Mouse (Mus musculus): ENCODE measurements at regions not wholly inside any gene's neighbourhood (a gene's known extent, or its start where the extent isn't known, plus 50 kb on each side); places are given as distances from the start of the nearest gene placed in this dataset.

DNA sequence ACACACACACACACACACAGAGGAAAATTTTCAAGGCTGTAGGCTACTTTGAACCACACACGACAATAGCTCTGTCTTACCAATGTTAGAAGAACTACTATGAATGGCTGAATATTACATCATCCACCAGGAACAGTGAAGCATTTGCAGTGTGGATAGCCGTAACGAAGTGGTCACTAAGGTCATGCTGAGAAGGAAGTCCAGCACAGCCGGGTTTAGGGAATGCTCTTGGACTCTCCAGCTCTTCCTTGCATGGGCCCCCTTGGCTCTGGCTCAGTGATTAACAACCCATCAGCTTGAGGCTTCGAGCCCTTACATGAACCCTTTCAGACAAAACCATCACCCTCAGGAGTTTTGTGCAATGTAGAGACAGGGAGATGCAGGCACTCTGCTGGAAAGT lies 245.3 kb downstream of the Adamts20 start:
- no peak for DNase-seq
- no peak for TF ChIP-seq POLR2A (IDR thresholded peaks at IDR 0.05; ENCODE audit: control insufficient read depth, extremely low read depth, insufficient read depth, low read length, poor library complexity)
- no peak for TF ChIP-seq CTCF (IDR thresholded peaks at IDR 0.05; ENCODE audit: borderline replicate concordance, control insufficient read depth, extremely low read depth, insufficient read depth, low read length, poor library complexity)
- Histone ChIP-seq H3K4me1 (replicated peaks; ENCODE audit: control insufficient read depth, insufficient read depth, low read length) (peaks cover 18% of the 10 kb centered on the region), H3K27me3 (ENCODE audit: control insufficient read depth, insufficient read depth, low read length) (no peaks in the 10 kb centered on the region), H3K36me3 (ENCODE audit: control insufficient read depth, insufficient read depth, low read length) (no peaks in the 10 kb centered on the region), H3K27ac (ENCODE audit: control insufficient read depth, insufficient read depth, low read length) (no peak overlapping the region), H3K4me3 (ENCODE audit: control insufficient read depth, insufficient read depth, low read length) (no peak overlapping the region)
- WGBS = 93% methylated on average over 5 of the region's 5 CpGs

DNA sequence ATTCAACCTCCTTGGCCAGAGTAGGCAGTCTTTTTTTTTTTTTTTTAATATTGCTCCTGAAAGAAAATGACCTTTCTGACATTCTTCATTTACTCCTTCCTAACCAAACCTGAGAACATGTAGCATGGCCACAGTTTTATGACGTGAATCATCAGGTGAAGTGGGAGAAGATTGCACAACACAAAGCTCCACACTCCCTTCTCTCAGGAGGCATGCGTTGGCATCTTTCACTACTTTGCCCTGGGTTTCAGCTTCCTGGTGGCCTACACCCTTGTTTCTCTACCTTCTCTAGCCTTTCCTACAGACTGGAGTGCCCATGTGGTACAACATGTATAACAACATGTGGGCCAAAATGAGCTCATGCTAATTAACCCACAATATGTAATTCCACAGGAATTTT lies 248.5 kb downstream of the Adamts20 start:
- H3K4me3 ChIP-seq (ENCODE audit: control insufficient read depth, insufficient read depth, low read length) = no peak overlapping the region
- H3K27ac ChIP-seq (ENCODE audit: control insufficient read depth, insufficient read depth, low read length) = no peak overlapping the region
- no peak for DNase-seq
- WGBS = 96% methylated on average over 2 of the region's 2 CpGs
- no peaks in the 10 kb centered on the region for H3K36me3 ChIP-seq (ENCODE audit: control insufficient read depth, insufficient read depth, low read length)
- no peak for TF ChIP-seq POLR2A (IDR thresholded peaks at IDR 0.05; ENCODE audit: control insufficient read depth, extremely low read depth, insufficient read depth, low read length, poor library complexity)
- no peak for TF ChIP-seq CTCF (IDR thresholded peaks at IDR 0.05; ENCODE audit: borderline replicate concordance, control insufficient read depth, extremely low read depth, insufficient read depth, low read length, poor library complexity)
- peaks cover 9% of the 10 kb centered on the region for H3K4me1 ChIP-seq (replicated peaks; ENCODE audit: control insufficient read depth, insufficient read depth, low read length)
- H3K27me3 ChIP-seq (ENCODE audit: control insufficient read depth, insufficient read depth, low read length) = no peaks in the 10 kb centered on the region

DNA sequence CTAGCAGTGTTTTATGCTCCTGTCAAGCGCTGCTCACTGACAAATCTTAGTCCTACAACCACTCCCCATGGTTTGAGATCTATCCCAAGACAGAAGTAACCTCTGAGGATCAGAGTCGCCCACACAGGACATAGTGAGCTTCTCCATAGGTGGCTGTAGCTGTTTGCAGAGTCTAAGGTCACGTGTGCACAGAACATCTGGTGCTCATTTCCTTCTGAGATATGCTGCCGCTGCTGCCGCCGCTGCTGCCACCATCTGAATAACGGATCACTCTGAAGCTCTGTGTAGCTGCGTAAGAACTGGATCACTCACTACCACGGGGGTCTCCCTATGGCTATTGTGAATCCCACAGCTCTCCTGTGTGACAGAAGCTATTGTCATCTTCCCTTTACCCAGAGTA lies 250.8 kb downstream of the Adamts20 start:
- 5% methylated on average over 9 of the region's 9 CpGs for WGBS
- peak; percentile 67 for DNase-seq
- Histone ChIP-seq H3K27ac (ENCODE audit: control insufficient read depth, insufficient read depth, low read length) (peak overlapping the region; percentile 61; the same call in 1 of the 2 replicates), H3K4me3 (ENCODE audit: control insufficient read depth, insufficient read depth, low read length) (no peak overlapping the region), H3K27me3 (ENCODE audit: control insufficient read depth, insufficient read depth, low read length) (no peaks in the 10 kb centered on the region), H3K36me3 (ENCODE audit: control insufficient read depth, insufficient read depth, low read length) (no peaks in the 10 kb centered on the region), H3K4me1 (replicated peaks; ENCODE audit: control insufficient read depth, insufficient read depth, low read length) (peaks cover 2% of the 10 kb centered on the region; the same call in 1 of the 2 replicates)
- 0 out of 2 replicates have a peak, but pooled peaks have one; percentile 24 for TF ChIP-seq POLR2A (IDR thresholded peaks at IDR 0.05; ENCODE audit: control insufficient read depth, extremely low read depth, insufficient read depth, low read length, poor library complexity)
- TF ChIP-seq CTCF (IDR thresholded peaks at IDR 0.05; ENCODE audit: borderline replicate concordance, control insufficient read depth, extremely low read depth, insufficient read depth, low read length, poor library complexity) = no peak

- Histone ChIP-seq H3K4me3 (ENCODE audit: control insufficient read depth, insufficient read depth, low read length) (no peak overlapping the region), H3K4me1 (replicated peaks; ENCODE audit: control insufficient read depth, insufficient read depth, low read length) (peaks cover 2% of the 10 kb centered on the region; the same call in 1 of the 2 replicates), H3K27ac (ENCODE audit: control insufficient read depth, insufficient read depth, low read length) (no peak overlapping the region), H3K27me3 (ENCODE audit: control insufficient read depth, insufficient read depth, low read length) (no peaks in the 10 kb centered on the region), H3K36me3 (ENCODE audit: control insufficient read depth, insufficient read depth, low read length) (no peaks in the 10 kb centered on the region)
- DNase-seq = no peak
- TF ChIP-seq POLR2A (IDR thresholded peaks at IDR 0.05; ENCODE audit: control insufficient read depth, extremely low read depth, insufficient read depth, low read length, poor library complexity) = no peak
- TF ChIP-seq CTCF (IDR thresholded peaks at IDR 0.05; ENCODE audit: borderline replicate concordance, control insufficient read depth, extremely low read depth, insufficient read depth, low read length, poor library complexity) = no peak
- WGBS = 19% methylated on average over 4 of the region's 4 CpGs
Observed at GRCm38 (mm10) chr15:94213393-94213792, 251.8 kb downstream of the Adamts20 start.

DNA sequence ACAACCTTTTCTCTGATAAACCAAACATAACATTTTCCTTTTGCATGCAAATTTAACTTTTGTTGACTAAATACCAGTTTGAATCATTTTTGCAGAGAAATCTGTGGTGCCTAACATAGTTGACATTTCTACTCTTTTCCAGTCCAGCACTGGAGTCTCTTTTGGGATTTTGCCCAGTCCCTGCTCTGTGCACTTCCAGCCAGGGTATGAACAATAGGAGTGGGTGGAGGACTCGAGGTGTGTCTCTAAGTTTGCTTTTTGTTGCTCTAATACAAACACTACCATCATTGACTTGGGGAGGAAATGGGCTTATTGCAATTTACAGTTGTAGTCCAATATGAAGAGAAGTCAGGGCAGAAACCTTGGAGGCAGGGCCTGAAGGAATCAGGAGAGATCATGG lies 256.7 kb downstream of the Adamts20 start:
- TF ChIP-seq POLR2A (IDR thresholded peaks at IDR 0.05; ENCODE audit: control insufficient read depth, extremely low read depth, insufficient read depth, low read length, poor library complexity) (no peak), CTCF (IDR thresholded peaks at IDR 0.05; ENCODE audit: borderline replicate concordance, control insufficient read depth, extremely low read depth, insufficient read depth, low read length, poor library complexity) (no peak)
- Histone ChIP-seq H3K27ac (ENCODE audit: control insufficient read depth, insufficient read depth, low read length) (no peak overlapping the region), H3K36me3 (ENCODE audit: control insufficient read depth, insufficient read depth, low read length) (no peaks in the 10 kb centered on the region), H3K4me1 (replicated peaks; ENCODE audit: control insufficient read depth, insufficient read depth, low read length) (no peaks in the 10 kb centered on the region), H3K27me3 (ENCODE audit: control insufficient read depth, insufficient read depth, low read length) (no peaks in the 10 kb centered on the region), H3K4me3 (ENCODE audit: control insufficient read depth, insufficient read depth, low read length) (no peak overlapping the region)
- no peak for DNase-seq
- 80% methylated on average over 1 of the region's 1 CpGs for WGBS

GRCm38 (mm10) chr15:94206454-94206853 lies 258.8 kb downstream of the Adamts20 start:
- Histone ChIP-seq H3K36me3 (ENCODE audit: control insufficient read depth, insufficient read depth, low read length) (no peaks in the 10 kb centered on the region), H3K27me3 (ENCODE audit: control insufficient read depth, insufficient read depth, low read length) (no peaks in the 10 kb centered on the region), H3K4me3 (ENCODE audit: control insufficient read depth, insufficient read depth, low read length) (no peak overlapping the region), H3K4me1 (replicated peaks; ENCODE audit: control insufficient read depth, insufficient read depth, low read length) (no peaks in the 10 kb centered on the region), H3K27ac (ENCODE audit: control insufficient read depth, insufficient read depth, low read length) (no peak overlapping the region)
- TF ChIP-seq POLR2A (IDR thresholded peaks at IDR 0.05; ENCODE audit: control insufficient read depth, extremely low read depth, insufficient read depth, low read length, poor library complexity) (no peak), CTCF (IDR thresholded peaks at IDR 0.05; ENCODE audit: borderline replicate concordance, control insufficient read depth, extremely low read depth, insufficient read depth, low read length, poor library complexity) (no peak)
- no peak for DNase-seq
- WGBS = 91% methylated on average over 8 of the region's 8 CpGs

- DNase-seq = no peak
- H3K4me1 ChIP-seq (replicated peaks; ENCODE audit: control insufficient read depth, insufficient read depth, low read length) = no peaks in the 10 kb centered on the region
- 91% methylated on average over 11 of the region's 11 CpGs for WGBS
- H3K27ac ChIP-seq (ENCODE audit: control insufficient read depth, insufficient read depth, low read length) = no peak overlapping the region
- no peak overlapping the region for H3K4me3 ChIP-seq (ENCODE audit: control insufficient read depth, insufficient read depth, low read length)
- H3K27me3 ChIP-seq (ENCODE audit: control insufficient read depth, insufficient read depth, low read length) = no peaks in the 10 kb centered on the region
- TF ChIP-seq POLR2A (IDR thresholded peaks at IDR 0.05; ENCODE audit: control insufficient read depth, extremely low read depth, insufficient read depth, low read length, poor library complexity) (no peak), CTCF (IDR thresholded peaks at IDR 0.05; ENCODE audit: borderline replicate concordance, control insufficient read depth, extremely low read depth, insufficient read depth, low read length, poor library complexity) (no peak)
- no peaks in the 10 kb centered on the region for H3K36me3 ChIP-seq (ENCODE audit: control insufficient read depth, insufficient read depth, low read length)
Observed at GRCm38 (mm10) chr15:94205309-94205893, 259.8 kb downstream of the Adamts20 start.
